Mouse (Mus musculus): ENCODE data around the gene Csnk1e. TPM values are rescaled to one million over a fixed set of nuclear protein-coding genes. Genes with fewer than 3 reads are reported as not detected.

Csnk1e gene
- polyA plus RNA-seq (2015; fragmentation: Illumina TruSeq; extraction: RNeasy Lipid Tissue Mini Kit (QIAGEN cat#74804); ENCODE audit: insufficient read depth, low read depth, low replicate concordance): 10.2 TPM

DNA sequence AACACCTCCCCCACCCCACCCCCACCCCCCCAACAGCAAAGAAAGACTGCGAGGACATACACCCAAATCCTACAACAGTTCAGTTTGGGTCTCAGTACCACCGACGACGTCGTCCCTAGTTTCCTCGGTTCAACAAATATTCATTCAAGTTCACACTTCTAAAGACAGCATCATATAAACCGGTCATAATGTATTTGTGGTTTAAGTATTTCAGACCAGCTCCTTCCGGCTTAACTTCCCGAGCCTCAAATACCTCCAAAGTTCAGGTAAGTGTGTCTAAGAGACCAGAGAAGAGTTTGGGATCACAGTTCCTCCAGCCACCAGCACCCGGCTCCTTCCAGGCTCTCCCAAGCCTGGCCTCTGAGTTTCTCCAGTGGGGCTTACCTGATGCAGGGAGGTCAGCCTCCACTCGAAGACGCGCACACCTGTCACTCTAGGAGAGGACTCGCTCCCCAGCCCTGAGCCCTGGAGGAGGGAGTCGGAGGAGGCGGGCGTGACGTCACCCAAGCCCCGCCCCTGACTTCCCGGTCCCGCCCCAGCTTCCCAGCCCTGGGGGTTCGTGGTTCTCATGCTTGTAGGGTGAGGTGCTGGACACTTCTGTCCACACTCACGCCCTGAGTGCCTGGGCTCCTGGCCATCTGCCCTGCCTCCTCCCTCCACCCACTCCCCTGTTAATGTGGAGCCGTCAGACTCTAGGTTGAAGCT lies at the start of gene Csnk1e:
Gene Csnk1e, minus strand, starts transcription at position 461 of the 705 bp plus-strand sequence.

DNA sequence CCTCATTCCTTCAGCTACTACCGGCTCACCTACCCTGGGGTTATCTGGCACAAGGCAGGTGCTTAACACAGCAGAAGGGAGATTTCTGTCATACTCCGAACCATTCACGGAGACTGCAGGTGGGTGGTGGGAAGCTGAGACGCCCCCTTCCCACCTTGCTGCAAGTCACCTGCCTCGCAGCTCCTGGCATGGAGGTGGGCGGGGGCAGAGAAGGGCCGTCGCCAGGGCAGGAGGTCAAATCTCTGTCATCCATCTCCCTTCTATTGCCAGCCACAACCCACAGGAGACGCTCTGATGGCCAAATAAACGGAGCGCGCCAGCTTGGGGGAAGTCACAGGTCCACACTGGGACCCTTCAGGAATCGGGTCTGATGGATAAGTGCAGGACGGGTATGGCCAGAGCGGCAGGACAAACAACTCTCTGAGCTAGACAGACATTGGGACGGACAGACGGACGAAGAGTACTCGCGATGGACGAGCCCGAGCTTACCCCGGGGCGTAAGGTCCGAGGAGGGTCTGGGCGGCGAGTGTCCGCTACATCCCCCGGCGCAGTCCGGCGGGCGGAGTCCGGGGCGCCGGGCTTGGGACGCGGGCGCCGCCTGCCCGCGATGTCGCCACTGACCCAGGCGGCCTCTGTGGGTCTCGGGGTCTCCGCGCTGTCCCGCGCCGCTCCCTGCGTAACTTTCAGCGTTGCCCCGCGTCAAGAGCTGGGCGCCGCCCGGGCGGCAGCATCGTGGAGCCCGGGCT lies 49.5 kb upstream of the Csnk1e start, which contains the start of gene Kcnj4:
Gene Kcnj4, minus strand, starts transcription at position 535 of the 746 bp plus-strand sequence.

DNA sequence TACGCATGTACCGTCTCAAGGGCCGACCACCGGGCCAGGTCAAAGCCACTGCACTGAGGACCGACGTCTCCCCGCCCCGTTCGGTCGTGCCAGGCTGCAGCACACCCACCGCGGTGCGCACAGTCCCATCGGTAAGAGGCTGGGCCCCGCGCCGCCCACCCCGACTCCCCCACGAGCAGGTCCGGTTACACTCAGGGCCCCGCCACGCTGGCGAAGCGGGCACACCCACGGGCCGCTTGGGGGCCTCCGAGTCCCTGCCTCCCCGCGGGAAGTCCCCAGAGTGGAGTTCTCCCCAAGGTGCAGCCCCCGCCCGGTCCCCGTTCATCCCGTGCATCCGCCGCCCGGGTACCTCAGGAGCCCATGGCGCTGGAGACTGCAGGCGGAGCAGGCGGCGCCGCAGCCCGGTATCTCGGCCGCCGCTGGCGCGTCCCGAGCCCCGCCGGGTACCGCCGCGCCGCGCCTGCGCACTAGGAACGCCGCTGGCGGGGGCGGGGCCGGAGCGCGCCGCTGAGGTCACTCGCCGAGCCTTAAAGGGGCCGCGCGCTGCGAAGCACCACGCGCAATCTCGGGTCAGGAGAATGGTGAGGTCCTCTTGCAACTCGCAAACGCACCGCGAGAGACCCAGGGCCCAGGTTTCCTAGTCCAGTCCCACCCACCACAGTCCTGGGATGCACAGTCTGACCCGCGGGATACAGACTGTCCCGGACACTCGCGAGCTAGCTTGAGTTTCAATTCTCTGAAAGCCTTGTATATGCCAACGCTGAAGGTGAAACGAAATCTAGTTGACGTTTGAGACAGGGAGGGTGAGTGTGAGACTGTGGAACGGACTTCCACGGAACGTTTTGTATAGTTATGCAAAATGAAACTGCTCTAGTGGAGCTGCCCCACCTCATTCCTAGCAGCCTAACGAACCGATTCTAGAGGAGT lies 52.3 kb downstream of the Csnk1e start, which contains the start of gene Tmem184b:
Gene Tmem184b, minus strand, starts transcription at position 734 of the 927 bp plus-strand sequence.

Other genes with a start within 250 kb of the Csnk1e start
- gene Pick1, start 226.4 kb downstream of the Csnk1e start, polyA plus RNA-seq (2015; fragmentation: Illumina TruSeq; extraction: RNeasy Lipid Tissue Mini Kit (QIAGEN cat#74804); ENCODE audit: insufficient read depth, low read depth, low replicate concordance): 31.6 TPM
- 1.4 TPM for gene Gm49486, start 226.2 kb downstream of the Csnk1e start, polyA plus RNA-seq (2015; fragmentation: Illumina TruSeq; extraction: RNeasy Lipid Tissue Mini Kit (QIAGEN cat#74804); ENCODE audit: insufficient read depth, low read depth, low replicate concordance)
- gene Slc16a8, start 200.8 kb downstream of the Csnk1e start, polyA plus RNA-seq (2015; fragmentation: Illumina TruSeq; extraction: RNeasy Lipid Tissue Mini Kit (QIAGEN cat#74804); ENCODE audit: insufficient read depth, low read depth, low replicate concordance): not detected
- 0.39 TPM for gene Baiap2l2, start 170.0 kb downstream of the Csnk1e start, polyA plus RNA-seq (2015; fragmentation: Illumina TruSeq; extraction: RNeasy Lipid Tissue Mini Kit (QIAGEN cat#74804); ENCODE audit: insufficient read depth, low read depth, low replicate concordance)
- gene Pla2g6, start 127.2 kb downstream of the Csnk1e start, polyA plus RNA-seq (2015; fragmentation: Illumina TruSeq; extraction: RNeasy Lipid Tissue Mini Kit (QIAGEN cat#74804); ENCODE audit: insufficient read depth, low read depth, low replicate concordance): 4.8 TPM
- 1.6 TPM for gene Maff, start 108.9 kb downstream of the Csnk1e start, polyA plus RNA-seq (2015; fragmentation: Illumina TruSeq; extraction: RNeasy Lipid Tissue Mini Kit (QIAGEN cat#74804); ENCODE audit: insufficient read depth, low read depth, low replicate concordance)
- gene Tmem184b, start 52.0 kb downstream of the Csnk1e start, polyA plus RNA-seq (2015; fragmentation: Illumina TruSeq; extraction: RNeasy Lipid Tissue Mini Kit (QIAGEN cat#74804); ENCODE audit: insufficient read depth, low read depth, low replicate concordance): 15.5 TPM
- gene Kcnj4, start 49.7 kb upstream of the Csnk1e start, polyA plus RNA-seq (2015; fragmentation: Illumina TruSeq; extraction: RNeasy Lipid Tissue Mini Kit (QIAGEN cat#74804); ENCODE audit: insufficient read depth, low read depth, low replicate concordance): not detected
- gene Kdelr3, start 60.8 kb upstream of the Csnk1e start, polyA plus RNA-seq (2015; fragmentation: Illumina TruSeq; extraction: RNeasy Lipid Tissue Mini Kit (QIAGEN cat#74804); ENCODE audit: insufficient read depth, low read depth, low replicate concordance): 21.8 TPM
- gene Ddx17, start 91.2 kb upstream of the Csnk1e start, polyA plus RNA-seq (2015; fragmentation: Illumina TruSeq; extraction: RNeasy Lipid Tissue Mini Kit (QIAGEN cat#74804); ENCODE audit: insufficient read depth, low read depth, low replicate concordance): 77.1 TPM
- not detected for gene Dmc1, start 149.5 kb upstream of the Csnk1e start, polyA plus RNA-seq (2015; fragmentation: Illumina TruSeq; extraction: RNeasy Lipid Tissue Mini Kit (QIAGEN cat#74804); ENCODE audit: insufficient read depth, low read depth, low replicate concordance)
- gene Fam227a, start 203.4 kb upstream of the Csnk1e start, polyA plus RNA-seq (2015; fragmentation: Illumina TruSeq; extraction: RNeasy Lipid Tissue Mini Kit (QIAGEN cat#74804); ENCODE audit: insufficient read depth, low read depth, low replicate concordance): 1.5 TPM
- gene Cby1, start 203.6 kb upstream of the Csnk1e start, polyA plus RNA-seq (2015; fragmentation: Illumina TruSeq; extraction: RNeasy Lipid Tissue Mini Kit (QIAGEN cat#74804); ENCODE audit: insufficient read depth, low read depth, low replicate concordance): 3.5 TPM
- 16.1 TPM for gene Tomm22, start 215.3 kb upstream of the Csnk1e start, polyA plus RNA-seq (2015; fragmentation: Illumina TruSeq; extraction: RNeasy Lipid Tissue Mini Kit (QIAGEN cat#74804); ENCODE audit: insufficient read depth, low read depth, low replicate concordance)
- 8.6 TPM for gene Josd1, start 232.4 kb upstream of the Csnk1e start, polyA plus RNA-seq (2015; fragmentation: Illumina TruSeq; extraction: RNeasy Lipid Tissue Mini Kit (QIAGEN cat#74804); ENCODE audit: insufficient read depth, low read depth, low replicate concordance)
- 11.6 TPM for gene Gtpbp1, start 235.3 kb upstream of the Csnk1e start, polyA plus RNA-seq (2015; fragmentation: Illumina TruSeq; extraction: RNeasy Lipid Tissue Mini Kit (QIAGEN cat#74804); ENCODE audit: insufficient read depth, low read depth, low replicate concordance)

Data from pancreas, adult 10 weeks (tissue).